Mouse (Mus musculus): Measurements from ENCODE around the gene Pex12.
"Not testable (repeated sequence)": the region's sequence is repeated elsewhere in the genome, so short reads cannot be mapped to it uniquely, and the experiment has no call there.

Gene Pex12

DNA sequence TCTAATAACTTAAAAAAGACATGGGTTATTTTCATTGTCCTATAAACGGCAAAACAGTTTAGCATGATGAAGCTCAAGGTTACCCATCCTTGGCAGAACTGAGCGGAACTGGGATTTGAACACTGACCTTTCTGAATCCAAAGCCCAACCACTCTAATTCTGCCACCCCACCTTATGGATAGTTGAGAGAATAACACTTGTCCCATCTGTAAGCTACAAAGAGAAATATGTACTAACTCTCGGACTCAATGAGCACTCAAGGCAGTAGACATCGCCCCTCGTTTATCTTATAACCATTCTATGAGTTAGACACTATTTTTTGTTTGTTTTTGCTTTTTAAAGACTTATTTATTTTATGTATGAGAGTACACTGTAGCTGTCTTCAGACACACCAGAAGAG is 13.3 kb downstream of the Pex12 start:
- in situ Hi-C loops (cut with MboI, MseI), result no loop called here

GRCm38 (mm10) chr11:83286566-83286965 is 15.8 kb downstream of the Pex12 start, which contains the start of gene Slfn14:
Gene Slfn14, minus strand, starts transcription at chr11:83286726.
- in situ Hi-C loops (cut with MboI, MseI), result no loop called here

GRCm38 (mm10) chr11:83285627-83286026 is 16.8 kb downstream of the Pex12 start:
- in situ Hi-C loops (cut with MboI, MseI), result no loop called here

DNA sequence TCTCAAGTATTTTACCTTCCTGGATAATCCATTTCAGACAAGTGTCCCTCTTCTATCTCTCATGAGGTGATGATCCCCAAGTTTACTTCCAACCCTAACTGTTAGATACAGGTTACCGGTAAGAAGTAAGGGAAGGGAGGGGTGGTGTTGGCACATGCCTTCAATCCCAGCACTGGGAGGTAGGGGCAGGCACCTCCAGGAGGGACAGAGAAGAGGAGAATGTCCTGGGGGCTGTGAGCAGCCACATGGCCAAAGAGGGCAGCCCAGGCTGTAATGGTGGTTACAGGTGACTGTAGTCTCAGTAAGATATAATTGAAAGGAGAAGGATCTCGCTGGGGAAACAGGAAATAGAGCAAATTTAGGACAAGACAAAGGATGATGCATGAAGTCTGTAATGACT is 20.3 kb downstream of the Pex12 start:
- in situ Hi-C loops (cut with MboI, MseI), result no loop called here

- in situ Hi-C loops (cut with MboI, MseI), result no loop called here
Measured at GRCm38 (mm10) chr11:83279691-83280090, 22.7 kb downstream of the Pex12 start.

- in situ Hi-C loops (cut with MboI, MseI), result no loop called here
Measured at GRCm38 (mm10) chr11:83279024-83279423, 23.4 kb downstream of the Pex12 start.

- in situ Hi-C loops (cut with MboI, MseI), result no loop called here
Measured at GRCm38 (mm10) chr11:83276251-83276650, 26.1 kb downstream of the Pex12 start.

- in situ Hi-C loops (cut with MboI, MseI), result no loop called here
Measured at GRCm38 (mm10) chr11:83271951-83272843, 30.2 kb downstream of the Pex12 start.

DNA sequence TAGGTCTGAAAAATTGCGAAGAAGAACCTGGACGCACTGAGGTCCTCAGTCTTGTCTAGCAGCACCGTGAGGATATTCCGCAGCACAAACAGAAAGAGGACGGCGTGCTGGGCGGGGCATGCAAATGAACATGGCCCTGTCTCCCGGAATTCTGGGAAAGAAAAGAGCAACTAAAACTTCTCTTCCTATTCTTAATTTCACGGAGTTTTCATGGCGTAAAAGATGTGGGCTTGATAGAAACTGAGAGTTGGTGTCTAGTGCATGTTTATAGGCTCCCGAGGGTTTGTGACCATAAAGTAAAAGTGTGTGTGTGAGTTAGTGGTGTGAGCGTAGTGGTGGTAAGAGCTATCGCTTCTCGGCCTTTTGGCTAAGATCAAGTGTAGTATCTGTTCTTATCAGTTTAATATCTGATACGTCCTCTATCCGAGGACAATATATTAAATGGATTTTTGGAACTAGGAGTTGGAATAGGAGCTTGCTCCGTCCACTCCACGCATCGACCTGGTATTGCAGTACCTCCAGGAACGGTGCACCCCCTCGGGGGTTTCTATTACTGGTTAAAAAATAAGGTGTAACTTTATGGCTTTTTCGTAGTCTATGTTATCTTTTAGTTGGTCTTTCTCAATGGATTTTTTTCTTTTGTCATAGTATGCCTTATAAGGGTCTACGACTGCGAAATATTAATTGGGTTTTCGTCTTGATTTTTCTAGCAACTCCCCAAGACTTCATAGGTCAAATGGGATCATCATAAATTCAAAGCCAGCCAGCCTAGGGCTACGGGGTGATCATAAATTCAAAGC is 31.0 kb downstream of the Pex12 start:
- in situ Hi-C loops (cut with MboI, MseI), result no loop called here

- in situ Hi-C loops (cut with MboI, MseI), result no loop called here
Measured at GRCm38 (mm10) chr11:83270842-83271150, 31.6 kb downstream of the Pex12 start.

- in situ Hi-C loops (cut with MboI, MseI), result no loop called here
Measured at GRCm38 (mm10) chr11:83263146-83263545, 39.2 kb downstream of the Pex12 start.

DNA sequence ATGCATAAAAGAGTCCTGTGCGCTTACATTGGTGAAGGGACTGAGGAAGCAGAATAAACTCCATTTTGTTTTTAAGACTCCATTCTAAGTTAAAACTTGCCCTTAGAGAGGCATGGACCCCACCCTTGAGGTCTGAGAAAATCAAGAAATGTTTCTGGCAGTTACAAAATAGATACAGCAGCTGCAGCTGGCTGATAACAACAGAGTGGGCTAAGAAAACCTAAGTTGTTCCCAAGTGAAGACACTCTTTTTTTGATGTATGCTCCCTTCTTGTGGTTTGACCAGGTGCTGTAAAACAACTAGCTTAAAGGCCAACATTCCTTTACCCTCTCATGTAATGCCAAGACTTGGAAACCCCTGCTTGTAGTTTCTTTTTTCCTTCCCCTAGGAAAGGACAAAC is 39.7 kb downstream of the Pex12 start:
- in situ Hi-C loops (cut with MboI, MseI), result no loop called here

GRCm38 (mm10) chr11:83257211-83257610 is 45.2 kb downstream of the Pex12 start:
- in situ Hi-C loops (cut with MboI, MseI), result not testable (repeated sequence)
